ENCODE assay signal across 7 mouse cellular contexts in genomic region chr1:21166762-21167161, GRCm38 (mm10). TPM values are rescaled to one million over a fixed set of nuclear protein-coding genes. Genes with fewer than 3 reads are reported as not detected.
A peak's percentile ranks its signal among the peaks of the same experiment; 100 is the strongest.
DNase-seq lines count a peak whose midpoint lies in the region; ATAC-seq and TF ChIP-seq lines count a peak whose summit lies in the region.

No protein-coding gene starts in this region.

- peak overlapping the region; percentile 25 for H3K4me3 ChIP-seq in lung, postnatal 0 days (ENCODE audit: low read depth, low read length)
- H3K4me3 ChIP-seq in forebrain, embryonic 14.5 days (ENCODE audit: low read depth, low read length) = peak overlapping the region; percentile 35
- H3K4me3 ChIP-seq in limb, embryonic 14.5 days (replicated peaks; ENCODE audit: low read length) = peak overlapping the region; percentile 33
- peak overlapping the region; percentile 37 for H3K4me3 ChIP-seq in stomach, embryonic 15.5 days (replicated peaks)

- peak; percentile 13 for DNase-seq in lung, postnatal 0 days (ENCODE audit: low spot score)
- DNase-seq in lung, postnatal 14 days = no peak
- DNase-seq in forebrain, embryonic 14.5 days (ENCODE audit: low spot score) = no peak
- DNase-seq in limb, embryonic 14.5 days (ENCODE audit: low spot score) = no peak
- DNase-seq in thymus, postnatal 36 days = no peak
- DNase-seq in testis, postnatal 14 days (ENCODE audit: low spot score) = no peak

- H3K9me3 ChIP-seq in lung, postnatal 0 days (ENCODE audit: low read length) = no peaks in the 10 kb centered on the region
- H3K9me3 ChIP-seq in forebrain, embryonic 14.5 days (replicated peaks; ENCODE audit: control insufficient read depth, low read length) = no peaks in the 10 kb centered on the region
- no peaks in the 10 kb centered on the region for H3K9me3 ChIP-seq in limb, embryonic 14.5 days (ENCODE audit: control insufficient read depth, low read length)
- H3K9me3 ChIP-seq in stomach, embryonic 15.5 days = no peaks in the 10 kb centered on the region

- TF ChIP-seq CTCF in lung, postnatal 0 days (IDR thresholded peaks at IDR 0.05) = no peak

- H3K27ac ChIP-seq in lung, postnatal 0 days (ENCODE audit: low read length) = 0 out of 2 replicates have a peak overlapping the region, but pooled peaks have one; percentile 11
- no peak overlapping the region for H3K27ac ChIP-seq in forebrain, embryonic 14.5 days (ENCODE audit: low read depth, low read length)
- H3K27ac ChIP-seq in limb, embryonic 14.5 days (replicated peaks; ENCODE audit: low read depth, low read length) = no peak overlapping the region
- H3K27ac ChIP-seq in stomach, embryonic 15.5 days = no peak overlapping the region

- TF ChIP-seq POLR2A in limb, embryonic 14.5 days (IDR thresholded peaks at IDR 0.05; ENCODE audit: borderline replicate concordance, extremely low read depth, insufficient read depth, insufficient read length) = no peak

- H3K4me2 ChIP-seq in lung, postnatal 0 days (replicated peaks; ENCODE audit: low read depth, low read length) = peak overlapping the region; percentile 56
- peak overlapping the region; percentile 59 for H3K4me2 ChIP-seq in forebrain, embryonic 14.5 days (ENCODE audit: low read length)
- H3K4me2 ChIP-seq in limb, embryonic 14.5 days (replicated peaks; ENCODE audit: low read depth, low read length, severe bottlenecking) = peak overlapping the region; percentile 54
- peak overlapping the region; percentile 65 for H3K4me2 ChIP-seq in stomach, embryonic 15.5 days

- H3K27me3 ChIP-seq in lung, postnatal 0 days (replicated peaks; ENCODE audit: insufficient read depth, low read length) = no peaks in the 10 kb centered on the region
- H3K27me3 ChIP-seq in forebrain, embryonic 14.5 days (replicated peaks; ENCODE audit: control insufficient read depth, insufficient read depth, low read length) = 0 out of 2 replicates have a peak, but pooled peaks cover 4% of the 10 kb centered on the region
- H3K27me3 ChIP-seq in limb, embryonic 14.5 days (ENCODE audit: control insufficient read depth, insufficient read depth, low read length) = no peaks in the 10 kb centered on the region
- no peaks in the 10 kb centered on the region for H3K27me3 ChIP-seq in stomach, embryonic 15.5 days (replicated peaks)

- 47% methylated on average over 4 of the region's 4 CpGs for WGBS in lung, postnatal 0 days
- WGBS in forebrain, embryonic 14.5 days = 65% methylated on average over 4 of the region's 4 CpGs
- 55% methylated on average over 4 of the region's 4 CpGs for WGBS in limb, embryonic 14.5 days
- 44% methylated on average over 4 of the region's 4 CpGs for WGBS in stomach, embryonic 15.5 days

- H3K4me1 ChIP-seq in lung, postnatal 0 days (ENCODE audit: insufficient read depth, low read depth, low read length) = no peaks in the 10 kb centered on the region
- no peaks in the 10 kb centered on the region; the same call in 1 of the 2 replicates for H3K4me1 ChIP-seq in forebrain, embryonic 14.5 days (ENCODE audit: control insufficient read depth, insufficient read depth, low read length)
- 0 out of 2 replicates have a peak, but pooled peaks cover 4% of the 10 kb centered on the region for H3K4me1 ChIP-seq in limb, embryonic 14.5 days (ENCODE audit: control insufficient read depth, insufficient read depth, low read length)
- H3K4me1 ChIP-seq in stomach, embryonic 15.5 days = no peaks in the 10 kb centered on the region

- H3K9ac ChIP-seq in lung, postnatal 0 days (replicated peaks; ENCODE audit: low read depth) = 0 out of 2 replicates have a peak overlapping the region, but pooled peaks have one; percentile 27
- H3K9ac ChIP-seq in forebrain, embryonic 14.5 days (ENCODE audit: low read length) = peak overlapping the region; percentile 41; the same call in 1 of the 2 replicates
- H3K9ac ChIP-seq in limb, embryonic 14.5 days (ENCODE audit: low read depth, low read length, severe bottlenecking) = no peak overlapping the region
- no peak overlapping the region for H3K9ac ChIP-seq in stomach, embryonic 15.5 days

- no peak for TF ChIP-seq EP300 in lung, postnatal 0 days (IDR thresholded peaks at IDR 0.05)

- ATAC-seq in lung, postnatal 0 days = peak; percentile 27
- peak; percentile 33; the same call in 1 of the 2 replicates for ATAC-seq in forebrain, embryonic 14.5 days
- no peak for ATAC-seq in limb, embryonic 14.5 days (ENCODE audit: low FRiP score, low read depth)
- peak; percentile 57 for ATAC-seq in stomach, embryonic 15.5 days (ENCODE audit: insufficient read depth, low FRiP score, low read depth)

- H3K36me3 ChIP-seq in lung, postnatal 0 days (ENCODE audit: insufficient read depth, low read length) = no peaks in the 10 kb centered on the region
- no peaks in the 10 kb centered on the region for H3K36me3 ChIP-seq in forebrain, embryonic 14.5 days (ENCODE audit: control insufficient read depth, insufficient read depth, low read length)
- no peaks in the 10 kb centered on the region for H3K36me3 ChIP-seq in limb, embryonic 14.5 days (ENCODE audit: control insufficient read depth, insufficient read depth, low read length)
- H3K36me3 ChIP-seq in stomach, embryonic 15.5 days = no peaks in the 10 kb centered on the region

RNA-seq across cellular contexts. Expression of gene Tmem14a, which starts 51.6 kb away (rescaled TPM):
- polyA plus RNA-seq in lung, postnatal 0 days (2015; fragmentation: Nextera tagmentation; extraction: Ambion mirVana) = 7.9 and 9.7 TPM in 2 replicates
- polyA plus RNA-seq in forebrain, embryonic 14.5 days (2014; fragmentation: Nextera tagmentation; extraction: Ambion mirVana) = 15.9 and 17.8 TPM in 2 replicates
- polyA plus RNA-seq in limb, embryonic 14.5 days (2012; rRNA removed) = 9.3 and 11.4 TPM in 2 replicates
- polyA plus RNA-seq in limb, embryonic 14.5 days (2014; fragmentation: Nextera tagmentation; extraction: Ambion mirVana) = 9.5 and 10.6 TPM in 2 replicates
- 12.1 and 16.2 TPM in 2 replicates for polyA plus RNA-seq in stomach, embryonic 15.5 days (2015; fragmentation: Nextera tagmentation; extraction: Ambion mirVana)

Comparison
In these comparisons a context has a peak if more than half of its experiments do, and no peak if none do; other contexts are left out.
1. H3K9ac ChIP-seq: peak in lung, postnatal 0 days (single experiment) and forebrain, embryonic 14.5 days (single experiment); none in limb, embryonic 14.5 days (single experiment) and stomach, embryonic 15.5 days (single experiment).
2. Peak in every context shown above with its lines, with median percentiles within 50 percentile points of each other: H3K4me2 ChIP-seq and H3K4me3 ChIP-seq.